Mouse (Mus musculus): Measurements from ENCODE around the gene Galm. TPM values are rescaled to one million over a fixed set of nuclear protein-coding genes. Genes with fewer than 3 reads are reported as not detected.
A peak's percentile ranks its signal among the peaks of the same experiment; 100 is the strongest.

The Galm gene
- polyA plus RNA-seq, 1 experiment from 2014 or later: 10.0 TPM

DNA sequence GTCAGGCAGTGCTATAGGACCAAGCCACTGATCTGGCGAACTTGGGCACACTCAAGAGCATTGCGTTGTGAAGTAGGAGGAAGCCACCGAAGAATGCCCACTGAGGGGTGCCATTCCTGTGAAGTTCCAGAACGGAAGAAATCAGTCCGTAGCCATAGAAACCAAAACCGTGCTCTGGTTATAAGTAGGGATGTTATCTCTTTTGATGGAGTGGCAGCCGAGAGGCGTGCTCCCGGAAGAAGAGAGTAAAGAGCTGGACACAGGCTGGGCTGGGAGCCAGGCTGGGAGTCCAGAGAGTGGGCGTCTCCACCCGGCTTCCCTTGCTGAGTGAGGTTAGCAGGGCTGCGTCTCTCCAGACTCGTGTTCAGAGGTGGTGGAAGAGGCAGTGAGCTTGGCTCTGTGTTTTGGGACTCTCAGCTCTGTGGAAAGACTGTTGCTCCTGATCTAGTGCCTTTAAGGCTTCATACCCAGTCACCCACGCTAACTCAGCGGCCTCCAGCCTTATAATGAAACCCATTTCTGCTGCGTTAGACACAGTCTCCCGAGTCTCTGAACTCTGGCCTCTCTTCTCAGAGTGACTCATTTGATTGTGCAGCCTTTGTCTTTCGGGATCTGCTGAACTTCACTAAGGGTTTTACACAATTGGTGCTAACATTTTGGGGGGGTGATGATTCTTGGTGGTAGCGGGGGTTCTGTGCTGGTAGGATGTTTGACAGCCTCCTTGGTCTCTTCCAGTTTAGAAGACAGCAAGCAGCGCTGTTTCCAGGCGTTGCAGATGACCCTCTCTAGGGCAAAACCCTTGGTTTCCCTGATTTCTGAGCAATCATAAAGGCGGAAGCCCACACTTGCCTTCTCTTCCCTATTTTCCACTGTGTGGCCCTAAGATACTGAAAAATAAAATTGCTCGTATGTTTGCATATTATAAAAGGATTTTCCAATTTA, 21.1 kb downstream of the Galm start:
- no peaks in the 10 kb centered on the region for H3K36me3 ChIP-seq
- H3K9ac ChIP-seq: peak overlapping the region; percentile 2; the same call in 1 of the 2 replicates
- peaks cover 16% of the 10 kb centered on the region for H3K4me1 ChIP-seq (replicated peaks)
- H3K27me3 ChIP-seq (replicated peaks): no peaks in the 10 kb centered on the region
- peak; percentile 88 for ATAC-seq (ENCODE audit: insufficient number of reproducible peaks, low FRiP score)
- peak overlapping the region; percentile 62 for H3K4me2 ChIP-seq
- H3K27ac ChIP-seq (ENCODE audit: poor library complexity, severe bottlenecking): peak overlapping the region; percentile 44; the same call in 1 of the 2 replicates
- peak overlapping the region; percentile 19 for H3K4me3 ChIP-seq
- 38% methylated on average over 23 of the region's 23 CpGs for WGBS
- H3K9me3 ChIP-seq (replicated peaks): no peaks in the 10 kb centered on the region

DNA sequence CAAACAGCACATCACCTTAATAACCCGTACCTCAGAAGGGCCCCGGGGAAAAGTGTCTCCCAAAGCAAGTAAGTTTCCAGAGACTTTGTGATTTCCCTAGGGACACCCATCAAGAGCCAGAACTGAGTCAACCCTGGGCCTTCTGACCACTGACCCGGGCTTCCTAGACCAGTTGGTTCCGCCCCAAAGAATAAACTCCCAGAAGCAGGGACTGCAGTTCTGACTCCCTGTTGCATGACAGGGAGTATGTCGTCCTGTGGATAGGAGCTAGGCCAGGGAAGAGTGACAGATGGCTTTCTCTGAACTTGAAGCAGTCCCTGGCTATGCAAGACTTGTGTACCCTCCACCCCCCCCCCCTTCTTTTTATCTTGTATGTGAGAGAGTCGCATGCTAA, 21.7 kb downstream of the Galm start:
- no peak overlapping the region for H3K27ac ChIP-seq (ENCODE audit: poor library complexity, severe bottlenecking)

DNA sequence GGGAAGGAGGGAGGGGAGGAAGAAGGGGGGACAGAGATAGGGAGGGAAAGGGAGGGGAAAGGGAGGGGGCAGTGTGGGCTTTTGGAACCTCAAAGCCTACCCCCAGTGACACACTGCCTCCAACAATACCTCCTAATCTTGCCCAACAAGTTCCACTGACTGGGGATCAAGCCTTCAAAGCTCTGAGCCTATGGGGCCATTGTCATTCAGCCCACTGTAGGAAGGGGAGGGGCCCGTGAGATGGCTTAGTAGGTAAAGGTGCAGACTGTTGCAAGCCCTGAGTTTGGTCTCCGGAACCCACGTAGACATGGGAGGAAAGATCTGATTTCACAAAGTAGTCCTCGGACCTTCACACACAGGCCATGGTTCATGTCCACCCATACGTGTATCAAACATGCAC, 24.1 kb downstream of the Galm start:
- H3K27me3 ChIP-seq (replicated peaks): no peaks in the 10 kb centered on the region
- H3K9ac ChIP-seq: no peak overlapping the region
- no peak overlapping the region for H3K4me2 ChIP-seq
- H3K27ac ChIP-seq (ENCODE audit: poor library complexity, severe bottlenecking): no peak overlapping the region
- 25% methylated on average over 5 of the region's 5 CpGs for WGBS
- no peak for ATAC-seq (ENCODE audit: insufficient number of reproducible peaks, low FRiP score)
- H3K4me1 ChIP-seq (replicated peaks): peaks cover 16% of the 10 kb centered on the region
- no peak overlapping the region for H3K4me3 ChIP-seq
- no peaks in the 10 kb centered on the region for H3K9me3 ChIP-seq (replicated peaks)
- H3K36me3 ChIP-seq: no peaks in the 10 kb centered on the region

More for the DNA sequence above, 21.7 kb downstream of the Galm start:
- H3K9me3 ChIP-seq (replicated peaks): no peaks in the 10 kb centered on the region
- no peaks in the 10 kb centered on the region for H3K27me3 ChIP-seq (replicated peaks)
- H3K4me1 ChIP-seq (replicated peaks): peaks cover 16% of the 10 kb centered on the region
- 79% methylated on average over 6 of the region's 6 CpGs for WGBS
- H3K4me2 ChIP-seq: no peak overlapping the region; the same call in 1 of the 2 replicates
- H3K36me3 ChIP-seq: no peaks in the 10 kb centered on the region
- no peak overlapping the region for H3K4me3 ChIP-seq
- no peak for ATAC-seq (ENCODE audit: insufficient number of reproducible peaks, low FRiP score)
- H3K9ac ChIP-seq: no peak overlapping the region

DNA sequence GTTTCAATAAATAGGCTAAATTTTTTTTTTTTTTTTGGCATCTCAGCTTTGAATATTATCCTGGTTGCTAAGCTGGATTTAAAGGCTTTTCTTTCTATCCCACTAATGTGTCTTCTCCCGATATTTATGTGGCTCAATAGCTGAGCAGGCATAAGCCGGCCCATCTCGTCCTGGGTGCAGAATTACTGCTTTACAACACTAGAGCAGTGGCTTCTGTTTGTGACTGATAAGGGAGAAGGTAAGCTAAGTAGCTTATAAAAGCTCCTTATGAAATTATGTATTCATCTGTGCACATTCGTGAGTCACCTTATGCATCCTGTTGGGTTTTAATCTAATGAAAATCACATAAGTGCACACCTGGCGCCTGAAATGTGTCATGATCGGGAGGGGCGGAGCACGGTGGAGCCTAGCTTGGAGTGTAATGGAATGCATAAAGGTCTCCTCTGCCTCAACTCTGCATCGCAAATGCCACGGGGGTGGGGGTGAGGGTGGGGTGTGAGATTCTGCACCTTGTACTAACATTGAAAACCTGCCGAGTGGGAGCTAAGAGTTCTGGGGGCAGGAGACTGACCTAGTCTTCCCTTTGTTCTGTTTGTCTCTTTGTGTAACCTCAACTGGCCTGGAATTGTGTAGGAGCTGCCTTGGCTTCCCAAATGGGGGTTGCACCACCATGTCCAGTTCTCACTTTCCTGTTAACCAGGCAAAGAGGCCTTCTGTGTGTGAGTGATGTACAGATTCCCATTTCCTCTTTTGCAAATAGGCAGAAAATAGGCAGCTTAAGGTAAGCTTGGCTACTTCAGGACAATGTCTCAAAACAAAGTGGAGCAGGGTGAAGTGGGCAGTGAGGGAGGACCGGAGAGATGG, 25.7 kb downstream of the Galm start:
- no peaks in the 10 kb centered on the region for H3K9me3 ChIP-seq (replicated peaks)
- WGBS: 67% methylated on average over 12 of the region's 12 CpGs
- no peak for ATAC-seq (ENCODE audit: insufficient number of reproducible peaks, low FRiP score)

DNA sequence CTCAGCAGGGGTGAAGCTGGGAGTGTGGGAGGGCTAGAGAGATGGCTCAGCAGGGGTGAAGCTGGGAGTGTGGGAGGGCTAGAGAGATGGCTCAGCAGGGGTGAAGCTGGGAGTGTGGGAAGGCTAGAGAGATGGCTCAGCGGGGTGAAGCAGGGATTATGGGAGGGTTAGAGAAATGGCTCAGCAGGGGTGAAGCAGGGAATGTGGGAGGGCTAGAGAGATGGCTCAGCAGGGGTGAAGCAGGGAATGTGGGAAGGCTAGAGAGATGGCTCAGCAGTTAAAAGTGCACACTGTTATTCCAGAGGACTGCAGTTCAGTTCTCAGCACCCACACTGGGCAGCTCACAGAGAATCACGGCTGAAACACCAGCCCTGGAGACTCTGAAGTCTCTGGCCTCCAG, 26.4 kb downstream of the Galm start:
- ATAC-seq (ENCODE audit: insufficient number of reproducible peaks, low FRiP score): no peak
- no peak overlapping the region for H3K27ac ChIP-seq (ENCODE audit: poor library complexity, severe bottlenecking)
- no peak overlapping the region for H3K4me2 ChIP-seq
- WGBS: 60% methylated on average over 2 of the region's 2 CpGs
- no peaks in the 10 kb centered on the region for H3K27me3 ChIP-seq (replicated peaks)
- H3K9ac ChIP-seq: no peak overlapping the region
- H3K36me3 ChIP-seq: no peaks in the 10 kb centered on the region
- peaks cover 9% of the 10 kb centered on the region for H3K4me1 ChIP-seq (replicated peaks)
- no peak overlapping the region for H3K4me3 ChIP-seq
- H3K9me3 ChIP-seq (replicated peaks): no peaks in the 10 kb centered on the region

More for the DNA sequence above, 25.7 kb downstream of the Galm start:
- Histone ChIP-seq H3K4me1 (replicated peaks) (peaks cover 15% of the 10 kb centered on the region), H3K4me2 (no peak overlapping the region), H3K4me3 (no peak overlapping the region), H3K9ac (no peak overlapping the region), H3K27ac (ENCODE audit: poor library complexity, severe bottlenecking) (no peak overlapping the region), H3K36me3 (no peaks in the 10 kb centered on the region), H3K27me3 (replicated peaks) (no peaks in the 10 kb centered on the region)

DNA sequence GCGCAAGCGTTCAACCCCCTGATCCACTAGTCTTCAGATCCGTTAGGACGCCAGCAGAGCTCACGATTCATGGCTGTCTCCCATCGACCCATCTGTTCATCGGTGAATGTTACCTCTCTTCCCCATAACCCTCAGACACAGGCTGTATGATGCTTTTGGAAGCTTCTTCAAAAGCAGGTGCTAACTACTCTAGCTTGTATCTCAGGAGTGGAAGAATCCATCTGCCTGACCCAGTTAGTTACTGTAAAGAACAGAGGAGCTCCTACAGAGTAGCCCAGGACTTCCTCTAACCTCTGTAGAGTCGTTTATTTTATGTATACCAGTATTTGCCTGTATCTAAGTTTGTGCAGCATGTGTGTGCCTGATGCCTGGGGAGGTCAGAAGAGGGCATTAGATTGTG, 29.6 kb downstream of the Galm start:
- ATAC-seq (ENCODE audit: insufficient number of reproducible peaks, low FRiP score): no peak
- 88% methylated on average over 8 of the region's 8 CpGs for WGBS
- Histone ChIP-seq H3K4me1 (replicated peaks) (peaks cover 8% of the 10 kb centered on the region; the same call in 1 of the 2 replicates), H3K4me3 (no peak overlapping the region), H3K9me3 (replicated peaks) (no peaks in the 10 kb centered on the region), H3K9ac (no peak overlapping the region), H3K4me2 (no peak overlapping the region), H3K27ac (ENCODE audit: poor library complexity, severe bottlenecking) (no peak overlapping the region), H3K36me3 (no peaks in the 10 kb centered on the region), H3K27me3 (replicated peaks) (no peaks in the 10 kb centered on the region)

GRCm38 (mm10) chr17:80157489-80157888, 30.2 kb downstream of the Galm start:
- no peaks in the 10 kb centered on the region for H3K9me3 ChIP-seq (replicated peaks)
- no peak overlapping the region for H3K4me3 ChIP-seq
- no peak for ATAC-seq (ENCODE audit: insufficient number of reproducible peaks, low FRiP score)
- WGBS: 75% methylated on average over 6 of the region's 6 CpGs
- H3K4me2 ChIP-seq: no peak overlapping the region
- H3K27me3 ChIP-seq (replicated peaks): no peaks in the 10 kb centered on the region
- no peak overlapping the region for H3K9ac ChIP-seq
- peaks cover 8% of the 10 kb centered on the region; the same call in 1 of the 2 replicates for H3K4me1 ChIP-seq (replicated peaks)
- no peaks in the 10 kb centered on the region for H3K36me3 ChIP-seq
- H3K27ac ChIP-seq (ENCODE audit: poor library complexity, severe bottlenecking): no peak overlapping the region

- H3K9ac ChIP-seq: no peak overlapping the region
- H3K4me2 ChIP-seq: no peak overlapping the region
- no peaks in the 10 kb centered on the region for H3K27me3 ChIP-seq (replicated peaks)
- H3K9me3 ChIP-seq (replicated peaks): no peaks in the 10 kb centered on the region
- H3K4me3 ChIP-seq: no peak overlapping the region
- WGBS: 49% methylated on average over 5 of the region's 5 CpGs
- peaks cover 16% of the 10 kb centered on the region for H3K4me1 ChIP-seq (replicated peaks)
- no peak for ATAC-seq (ENCODE audit: insufficient number of reproducible peaks, low FRiP score)
- no peak overlapping the region for H3K27ac ChIP-seq (ENCODE audit: poor library complexity, severe bottlenecking)
- no peaks in the 10 kb centered on the region for H3K36me3 ChIP-seq
Measured at GRCm38 (mm10) chr17:80160454-80160853, 33.2 kb downstream of the Galm start.

- Histone ChIP-seq H3K9me3 (replicated peaks) (no peaks in the 10 kb centered on the region), H3K27ac (ENCODE audit: poor library complexity, severe bottlenecking) (no peak overlapping the region), H3K4me1 (replicated peaks) (peaks cover 34% of the 10 kb centered on the region), H3K4me2 (no peak overlapping the region), H3K9ac (no peak overlapping the region), H3K4me3 (no peak overlapping the region), H3K27me3 (replicated peaks) (no peaks in the 10 kb centered on the region), H3K36me3 (no peaks in the 10 kb centered on the region)
- WGBS: 67% methylated on average over 8 of the region's 8 CpGs
- ATAC-seq (ENCODE audit: insufficient number of reproducible peaks, low FRiP score): no peak
Measured at GRCm38 (mm10) chr17:80163991-80164390, 36.7 kb downstream of the Galm start.

DNA sequence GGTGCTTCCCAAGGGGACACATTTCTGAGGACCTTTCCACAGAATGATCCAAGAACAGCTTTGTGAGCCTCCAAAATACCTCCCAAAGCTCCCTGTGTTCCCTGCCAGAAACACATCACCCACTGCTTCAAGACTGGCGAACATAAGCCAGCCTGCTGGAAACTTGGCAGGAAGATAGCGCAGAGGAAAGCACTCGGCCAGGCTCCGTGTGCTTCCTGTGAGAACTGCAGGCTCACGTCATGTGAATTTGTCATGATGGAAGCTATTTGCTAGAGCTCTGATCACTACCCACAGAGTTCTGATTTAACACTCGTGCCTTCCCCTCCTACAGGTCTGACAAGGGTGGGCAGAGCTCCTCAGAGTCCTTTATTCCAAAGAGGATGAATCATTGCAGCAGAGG, 38.5 kb downstream of the Galm start:
- no peak overlapping the region for H3K27ac ChIP-seq (ENCODE audit: poor library complexity, severe bottlenecking)
- H3K27me3 ChIP-seq (replicated peaks): no peaks in the 10 kb centered on the region
- no peaks in the 10 kb centered on the region for H3K36me3 ChIP-seq
- ATAC-seq (ENCODE audit: insufficient number of reproducible peaks, low FRiP score): no peak
- WGBS: 43% methylated on average over 6 of the region's 6 CpGs
- no peak overlapping the region for H3K9ac ChIP-seq
- no peak overlapping the region for H3K4me3 ChIP-seq
- no peaks in the 10 kb centered on the region for H3K9me3 ChIP-seq (replicated peaks)
- H3K4me1 ChIP-seq (replicated peaks): peaks cover 34% of the 10 kb centered on the region
- H3K4me2 ChIP-seq: no peak overlapping the region

- 85% methylated on average over 6 of the region's 6 CpGs for WGBS
- no peak overlapping the region for H3K4me2 ChIP-seq
- no peaks in the 10 kb centered on the region for H3K27me3 ChIP-seq (replicated peaks)
- H3K9me3 ChIP-seq (replicated peaks): no peaks in the 10 kb centered on the region
- H3K4me3 ChIP-seq: no peak overlapping the region
- no peak overlapping the region for H3K27ac ChIP-seq (ENCODE audit: poor library complexity, severe bottlenecking)
- H3K36me3 ChIP-seq: no peaks in the 10 kb centered on the region
- H3K4me1 ChIP-seq (replicated peaks): peaks cover 33% of the 10 kb centered on the region
- ATAC-seq (ENCODE audit: insufficient number of reproducible peaks, low FRiP score): no peak
- H3K9ac ChIP-seq: no peak overlapping the region
Measured at GRCm38 (mm10) chr17:80166346-80166745, 39.1 kb downstream of the Galm start.

Measured in heart, embryonic 12.5 days (tissue).